Mouse (Mus musculus): Measurements from ENCODE around the gene Gucy2c.

- TF ChIP-seq CTCF (IDR thresholded peaks at IDR 0.05; ENCODE audit: borderline replicate concordance, extremely low read depth, insufficient read depth, insufficient read length) (no peak), POLR2A (IDR thresholded peaks at IDR 0.05; ENCODE audit: borderline replicate concordance, extremely low read depth, insufficient read depth, insufficient read length, poor library complexity, severe bottlenecking) (no peak)
Observed at GRCm38 (mm10) chr6:136728144-136728543, 53.4 kb downstream of the Gucy2c start.

Data from brain, embryonic 14.5 days (tissue).